Mouse (Mus musculus): ENCODE data around the gene Alox12b. TPM values are rescaled to one million over a fixed set of nuclear protein-coding genes. Genes with fewer than 3 reads are reported as not detected.

Alox12b gene
- polyA plus RNA-seq, 1 experiment, result 2.0 TPM

- DNase-seq (ENCODE audit: extremely low spot score in 1 of 2, low spot score in 1 of 2), result peak; percentile 86 to 98
Measured at GRCm38 (mm10) chr11:69123056-69123692, 33.6 kb upstream of the Alox12b start.

- DNase-seq (ENCODE audit: extremely low spot score in 1 of 2, low spot score in 1 of 2), result peak; percentile 84 to 99
Measured at GRCm38 (mm10) chr11:69123693-69124497, 32.9 kb upstream of the Alox12b start.

GRCm38 (mm10) chr11:69124498-69124847 is 32.3 kb upstream of the Alox12b start:
- peak in 1 of 2 experiments; percentile 95 for DNase-seq (ENCODE audit: extremely low spot score in 1 of 2, low spot score in 1 of 2)

GRCm38 (mm10) chr11:69125041-69125851 is 31.5 kb upstream of the Alox12b start:
- DNase-seq (ENCODE audit: extremely low spot score in 1 of 2, low spot score in 1 of 2), result peak in 1 of 2 experiments; percentile 95

GRCm38 (mm10) chr11:69125852-69125918 is 31.1 kb upstream of the Alox12b start, which contains the start of gene Aloxe3:
Gene Aloxe3, plus strand, starts transcription at chr11:69125896.
- no peak for DNase-seq (ENCODE audit: extremely low spot score in 1 of 2, low spot score in 1 of 2)

- peak in 1 of 2 experiments; percentile 36 for DNase-seq (ENCODE audit: extremely low spot score in 1 of 2, low spot score in 1 of 2)
Measured at GRCm38 (mm10) chr11:69125919-69126705, 30.7 kb upstream of the Alox12b start.

- DNase-seq (ENCODE audit: extremely low spot score in 1 of 2, low spot score in 1 of 2), result no peak
Measured at GRCm38 (mm10) chr11:69126706-69127095, 30.1 kb upstream of the Alox12b start.

- DNase-seq (ENCODE audit: extremely low spot score in 1 of 2, low spot score in 1 of 2), result no peak
Measured at GRCm38 (mm10) chr11:69128426-69129122, 28.2 kb upstream of the Alox12b start.

GRCm38 (mm10) chr11:69133566-69133922 is 23.2 kb upstream of the Alox12b start:
- no peak for DNase-seq (ENCODE audit: extremely low spot score in 1 of 2, low spot score in 1 of 2)

GRCm38 (mm10) chr11:69133923-69134621 is 22.7 kb upstream of the Alox12b start:
- DNase-seq (ENCODE audit: extremely low spot score in 1 of 2, low spot score in 1 of 2), result peak; percentile 79 to 88

- DNase-seq (ENCODE audit: extremely low spot score in 1 of 2, low spot score in 1 of 2), result no peak
Measured at GRCm38 (mm10) chr11:69134622-69134968, 22.2 kb upstream of the Alox12b start.

GRCm38 (mm10) chr11:69135361-69135760 is 21.4 kb upstream of the Alox12b start:
- DNase-seq (ENCODE audit: extremely low spot score in 1 of 2, low spot score in 1 of 2), result no peak

GRCm38 (mm10) chr11:69147546-69147945 is 9.2 kb upstream of the Alox12b start:
- no peak for DNase-seq (ENCODE audit: extremely low spot score in 1 of 2, low spot score in 1 of 2)

GRCm38 (mm10) chr11:69148451-69148960 is 8.3 kb upstream of the Alox12b start:
- no peak for DNase-seq (ENCODE audit: extremely low spot score in 1 of 2, low spot score in 1 of 2)

- no peak for DNase-seq (ENCODE audit: extremely low spot score in 1 of 2, low spot score in 1 of 2)
Measured at GRCm38 (mm10) chr11:69149728-69150127, 7.1 kb upstream of the Alox12b start.

GRCm38 (mm10) chr11:69150444-69150843 is 6.3 kb upstream of the Alox12b start:
- peak in 1 of 2 experiments; percentile 80 for DNase-seq (ENCODE audit: extremely low spot score in 1 of 2, low spot score in 1 of 2)

- DNase-seq (ENCODE audit: extremely low spot score in 1 of 2, low spot score in 1 of 2), result no peak
Measured at GRCm38 (mm10) chr11:69151004-69151403, 5.8 kb upstream of the Alox12b start.

- no peak for DNase-seq (ENCODE audit: extremely low spot score in 1 of 2, low spot score in 1 of 2)
Measured at GRCm38 (mm10) chr11:69153831-69154230, 3.0 kb upstream of the Alox12b start.

GRCm38 (mm10) chr11:69155351-69155750 is 1.4 kb upstream of the Alox12b start:
- DNase-seq (ENCODE audit: extremely low spot score in 1 of 2, low spot score in 1 of 2), result peak in 1 of 2 experiments; percentile 50

GRCm38 (mm10) chr11:69169313-69169712 is 12.5 kb downstream of the Alox12b start:
- peak; percentile 46 to 76 for DNase-seq (ENCODE audit: extremely low spot score in 1 of 2, low spot score in 1 of 2)

Measured in frontal cortex, adult 2 months (tissue).